Mouse (Mus musculus) neural tube, embryonic 11.5 days (tissue): ENCODE measurements around the gene Shd. TPM values are rescaled to one million over a fixed set of nuclear protein-coding genes. Genes with fewer than 3 reads are reported as not detected.
A peak's percentile ranks its signal among the peaks of the same experiment; 100 is the strongest.

ENCODE experiments used
- ATAC-seq: fragments of 200-750 bp; cut with Nextera tagmentation; 2 replicates; pipeline ENCODE4 v1.8.0; 2017; ENCODE audit warnings: moderate number of reproducible peaks, mild to moderate bottlenecking, moderate TSS enrichment, moderate library complexity; ENCODE audit not compliant: insufficient read depth, low FRiP score, low TSS enrichment
- DNase-seq: peaks from one replicate; pipeline ENCODE4 v3.0.0-alpha.2; 2015; ENCODE audit warnings: low spot score
- H3K27ac ChIP-seq: fragments of 300-500 bp; sonication (generic); 2 replicates; pipeline ENCODE4 v1.5.1; 2014; ENCODE audit warnings: low read depth, mild to moderate bottlenecking, low read length
- H3K27me3 ChIP-seq: fragments of 300-500 bp; sonication (generic); 2 replicates; pipeline ENCODE4 v1.6.1; 2014; ENCODE audit warnings: mild to moderate bottlenecking, low read length, mixed read lengths; ENCODE audit not compliant: control insufficient read depth, insufficient read depth
- H3K36me3 ChIP-seq: fragments of 300-500 bp; sonication (generic); 2 replicates; pipeline ENCODE4 v1.6.1; 2014; ENCODE audit warnings: mild to moderate bottlenecking, low read length, moderate library complexity, mixed read lengths; ENCODE audit not compliant: control insufficient read depth, insufficient read depth
- H3K4me1 ChIP-seq: fragments of 300-500 bp; sonication (generic); 2 replicates; pipeline ENCODE4 v1.6.1; 2014; ENCODE audit warnings: low read length, mixed read lengths; ENCODE audit not compliant: control insufficient read depth, insufficient read depth
- H3K4me2 ChIP-seq: fragments of 300-500 bp; sonication (generic); 2 replicates; pipeline ENCODE4 v1.6.1; 2014; ENCODE audit warnings: low read depth, mild to moderate bottlenecking, moderate library complexity
- H3K4me3 ChIP-seq: fragments of 300-500 bp; sonication (generic); 2 replicates; pipeline ENCODE4 v1.5.1; 2014; ENCODE audit warnings: low read depth, low read length
- H3K9ac ChIP-seq: fragments of 300-500 bp; sonication (generic); 2 replicates; pipeline ENCODE4 v1.6.1; 2014; ENCODE audit warnings: mild to moderate bottlenecking, low read length
- H3K9me3 ChIP-seq: fragments of 300-500 bp; sonication (generic); 2 replicates; pipeline ENCODE4 v1.6.1; 2016; ENCODE audit warnings: low read length; ENCODE audit not compliant: control insufficient read depth
- WGBS: fragments of 180-500 bp; shearing (Covaris S2); extraction: QIAGEN DNeasy Blood & Tissue Kit; methylation state at CpG from one replicate; pipeline ENCODE4 v1.1.7; 2014; 5-methylcytosine and 5-hydroxymethylcytosine counted together
- polyA plus RNA-seq: library from polyadenylated mRNA; unstranded; fragments of >200 nt; fragmentation: Nextera tagmentation; extraction: Ambion mirVana; gene quantifications from 2 replicates; pipeline ENCODE4 v1.2.1, GENCODE M21; 2014

Gene Shd
- polyA plus RNA-seq, 1 experiment from 2014 or later, result 95.3 TPM

- Histone ChIP-seq H3K4me2 (peak overlapping the region; percentile 43), H3K36me3 (no peaks in the 10 kb centered on the region; the same call in 1 of the 2 replicates), H3K27ac (no peak overlapping the region), H3K9ac (peak overlapping the region; percentile 55), H3K4me3 (peak overlapping the region; percentile 47), H3K4me1 (peaks cover 3% of the 10 kb centered on the region; the same call in 1 of the 2 replicates), H3K27me3 (no peaks in the 10 kb centered on the region), H3K9me3 (no peaks in the 10 kb centered on the region)
- WGBS, result 78% methylated on average over 13 of the region's 13 CpGs
- DNase-seq (no peak), ATAC-seq (no peak)
Measured at GRCm38 (mm10) chr17:55957726-55958583, 12.3 kb upstream of the Shd start.

- DNase-seq (no peak), ATAC-seq (no peak)
- peak overlapping the region; percentile 43 for H3K4me2 ChIP-seq
- no peaks in the 10 kb centered on the region; the same call in 1 of the 2 replicates for H3K36me3 ChIP-seq
- 30% methylated on average over 2 of the region's 2 CpGs for whole genome bisulfite sequencing
- H3K4me3 ChIP-seq, result peak overlapping the region; percentile 47
- peak overlapping the region; percentile 1; the same call in 1 of the 2 replicates for H3K27ac ChIP-seq
- peak overlapping the region; percentile 55 for H3K9ac ChIP-seq
- no peaks in the 10 kb centered on the region for H3K27me3 ChIP-seq
- no peaks in the 10 kb centered on the region for H3K9me3 ChIP-seq
- peaks cover 3% of the 10 kb centered on the region; the same call in 1 of the 2 replicates for H3K4me1 ChIP-seq
Measured at GRCm38 (mm10) chr17:55958584-55958886, 11.7 kb upstream of the Shd start.

- Histone ChIP-seq H3K9ac (peak within 1 kb of the TSS; percentile 55), H3K4me3 (peak within 1 kb of the TSS; percentile 47), H3K9me3 (no peaks in the 10 kb centered on the region), H3K4me1 (peaks cover 3% of the 10 kb centered on the region; the same call in 1 of the 2 replicates), H3K4me2 (peak within 1 kb of the TSS; percentile 43), H3K27ac (peak within 1 kb of the TSS; percentile 91), H3K27me3 (no peaks in the 10 kb centered on the region), H3K36me3 (no peaks in the 10 kb centered on the region; the same call in 1 of the 2 replicates)
- peak; percentile 88 for ATAC-seq
- peak; percentile 95 for DNase-seq
- 0% methylated on average over 45 of the region's 46 CpGs for WGBS
Measured at GRCm38 (mm10) chr17:55958918-55959728, 11.1 kb upstream of the Shd start, which contains the start of gene Yju2. Gene Yju2, plus strand, starts transcription at chr17:55959099.

GRCm38 (mm10) chr17:55959946-55960740 is 10.1 kb upstream of the Shd start:
- Histone ChIP-seq H3K9me3 (no peaks in the 10 kb centered on the region), H3K9ac (peak overlapping the region; percentile 16; the same call in 1 of the 2 replicates), H3K27ac (0 out of 2 replicates have a peak overlapping the region, but pooled peaks have one; percentile 91), H3K4me2 (peak overlapping the region; percentile 42), H3K4me3 (peak overlapping the region; percentile 47), H3K27me3 (no peaks in the 10 kb centered on the region), H3K36me3 (peaks cover 2% of the 10 kb centered on the region), H3K4me1 (peaks cover 3% of the 10 kb centered on the region; the same call in 1 of the 2 replicates)
- no peak for DNase-seq
- ATAC-seq, result no peak
- WGBS, result 83% methylated on average over 10 of the region's 10 CpGs

GRCm38 (mm10) chr17:55960791-55961190 is 9.5 kb upstream of the Shd start:
- no peaks in the 10 kb centered on the region for H3K27me3 ChIP-seq
- peaks cover 3% of the 10 kb centered on the region; the same call in 1 of the 2 replicates for H3K4me1 ChIP-seq
- no peak overlapping the region for H3K9ac ChIP-seq
- H3K36me3 ChIP-seq, result peaks cover 2% of the 10 kb centered on the region
- H3K4me3 ChIP-seq, result no peak overlapping the region
- H3K4me2 ChIP-seq, result no peak overlapping the region
- no peaks in the 10 kb centered on the region for H3K9me3 ChIP-seq
- no peak overlapping the region for H3K27ac ChIP-seq
- no peak for ATAC-seq
- DNase-seq, result no peak

- H3K27me3 ChIP-seq, result no peaks in the 10 kb centered on the region
- ATAC-seq, result no peak
- H3K4me2 ChIP-seq, result no peak overlapping the region
- H3K9me3 ChIP-seq, result no peaks in the 10 kb centered on the region
- no peak overlapping the region for H3K27ac ChIP-seq
- H3K4me1 ChIP-seq, result peaks cover 3% of the 10 kb centered on the region; the same call in 1 of the 2 replicates
- no peak overlapping the region for H3K4me3 ChIP-seq
- no peak overlapping the region for H3K9ac ChIP-seq
- 94% methylated on average over 7 of the region's 7 CpGs for WGBS
- no peak for DNase-seq
- H3K36me3 ChIP-seq, result peaks cover 2% of the 10 kb centered on the region
Measured at GRCm38 (mm10) chr17:55961631-55962030, 8.6 kb upstream of the Shd start.

- ATAC-seq, result no peak
- H3K36me3 ChIP-seq, result peaks cover 2% of the 10 kb centered on the region
- no peak overlapping the region for H3K9ac ChIP-seq
- no peak overlapping the region for H3K4me2 ChIP-seq
- peak; percentile 33 for DNase-seq
- H3K9me3 ChIP-seq, result no peaks in the 10 kb centered on the region
- no peak overlapping the region for H3K4me3 ChIP-seq
- H3K27me3 ChIP-seq, result no peaks in the 10 kb centered on the region
- 89% methylated on average over 14 of the region's 14 CpGs for WGBS
- H3K27ac ChIP-seq, result no peak overlapping the region
- H3K4me1 ChIP-seq, result peaks cover 6% of the 10 kb centered on the region
Measured at GRCm38 (mm10) chr17:55963171-55963570, 7.1 kb upstream of the Shd start.

GRCm38 (mm10) chr17:55964496-55964895 is 5.8 kb upstream of the Shd start:
- no peak overlapping the region for H3K9ac ChIP-seq
- no peaks in the 10 kb centered on the region for H3K27me3 ChIP-seq
- ATAC-seq (no peak), DNase-seq (no peak)
- H3K4me1 ChIP-seq, result peaks cover 7% of the 10 kb centered on the region
- no peak overlapping the region for H3K27ac ChIP-seq
- H3K9me3 ChIP-seq, result no peaks in the 10 kb centered on the region
- peaks cover 2% of the 10 kb centered on the region for H3K36me3 ChIP-seq
- WGBS, result 90% methylated on average over 10 of the region's 10 CpGs
- H3K4me3 ChIP-seq, result no peak overlapping the region
- H3K4me2 ChIP-seq, result no peak overlapping the region
